ENCODE assay signal across 9 mouse cellular contexts in genomic region chr4:108070286-108070685, GRCm38 (mm10). TPM values are rescaled to one million over a fixed set of nuclear protein-coding genes. Genes with fewer than 3 reads are reported as not detected.
DNase-seq lines count a peak whose midpoint lies in the region; ATAC-seq and TF ChIP-seq lines count a peak whose summit lies in the region.
"Had no signal": no experiment of that assay in that cellular context is flagged by ENCODE, and none has a peak within 500 bp of the region (broad histone marks: within the 10 kb centered on the region; RNA-seq: fewer than 3 reads in every experiment).

No protein-coding gene starts in this region.

- peak overlapping the region; percentile 80 for H3K9ac ChIP-seq in heart, adult 2 months (ENCODE audit: low read depth, low read length)
- H3K9ac ChIP-seq in liver, embryonic 13.5 days: peak overlapping the region; percentile 78

- 39% methylated on average over 4 of the region's 4 CpGs for WGBS in heart, adult 2 months
- 48% methylated on average over 4 of the region's 4 CpGs for WGBS in thymus, adult 2 months
- 48% methylated on average over 4 of the region's 4 CpGs for WGBS in liver, embryonic 13.5 days (ENCODE audit: insufficient replicate concordance)

- H3K4me1 ChIP-seq in heart, adult 2 months (ENCODE audit: control insufficient read depth, insufficient read depth, low read length): no peaks in the 10 kb centered on the region
- peaks cover 6% of the 10 kb centered on the region for H3K4me1 ChIP-seq in thymus, adult 2 months (replicated peaks; ENCODE audit: control insufficient read depth, insufficient read depth, low read length)
- peaks cover 39% of the 10 kb centered on the region for H3K4me1 ChIP-seq in liver, embryonic 13.5 days (replicated peaks)

- peak overlapping the region; percentile 57 for H3K4me3 ChIP-seq in heart, adult 2 months
- H3K4me3 ChIP-seq in thymus, adult 2 months (ENCODE audit: control insufficient read depth, insufficient read depth, low read length): peak overlapping the region; percentile 52
- peak overlapping the region; percentile 67 for H3K4me3 ChIP-seq in liver, embryonic 13.5 days (replicated peaks)

- TF ChIP-seq CTCF in heart, adult 2 months (IDR thresholded peaks at IDR 0.05): no peak
- TF ChIP-seq CTCF in thymus, adult 2 months (IDR thresholded peaks at IDR 0.05; ENCODE audit: borderline replicate concordance, control insufficient read depth, extremely low read depth, insufficient read depth, low read length, poor library complexity): no peak

- peak overlapping the region; percentile 78 for H3K4me2 ChIP-seq in liver, embryonic 13.5 days

- no peak for ATAC-seq in liver, embryonic 13.5 days (ENCODE audit: low read depth)

- H3K79me2 ChIP-seq in heart, adult 2 months (replicated peaks; ENCODE audit: control insufficient read depth, insufficient read depth, low read length): peaks cover 4% of the 10 kb centered on the region

- intact Hi-C loops in heart, adult 2 months (cut with DNase I): loop anchor here (5.0 to 10.0 kb wide), 2 partner anchors 47 to 255 kb away; partner anchors contain the start of gene Coa7

- peaks cover 29% of the 10 kb centered on the region for H3K36me3 ChIP-seq in heart, adult 2 months (ENCODE audit: control insufficient read depth, insufficient read depth, low read length)
- H3K36me3 ChIP-seq in thymus, adult 2 months (ENCODE audit: control insufficient read depth, insufficient read depth, low read length): peaks cover 7% of the 10 kb centered on the region
- H3K36me3 ChIP-seq in liver, embryonic 13.5 days: peaks cover 27% of the 10 kb centered on the region

- DNase-seq in heart, adult 2 months: no peak
- no peak for DNase-seq in heart, adult 11 months
- DNase-seq in thymus, adult 2 months: no peak
- DNase-seq in thymus, postnatal 10 days (ENCODE audit: low spot score in 2 of 2): no peak
- DNase-seq in liver, embryonic 13.5 days: no peak
- DNase-seq in frontal cortex, postnatal 25 days (ENCODE audit: low spot score in 2 of 2): no peak
- DNase-seq in urinary bladder, postnatal 14 days (ENCODE audit: low spot score): no peak
- no peak for DNase-seq in spleen, adult 18-20 months
- DNase-seq: cerebellum, adult 9-10 months had no signal

- H3K27me3 ChIP-seq in heart, adult 2 months (ENCODE audit: control insufficient read depth, insufficient read depth, low read length): no peaks in the 10 kb centered on the region
- H3K27me3 ChIP-seq in thymus, adult 2 months (ENCODE audit: control insufficient read depth, insufficient read depth, low read length): no peaks in the 10 kb centered on the region
- no peaks in the 10 kb centered on the region for H3K27me3 ChIP-seq in liver, embryonic 13.5 days

- no peak for TF ChIP-seq EP300 in heart, adult 2 months (IDR thresholded peaks at IDR 0.05; ENCODE audit: insufficient read depth, low read depth, low read length)

- H3K27ac ChIP-seq in heart, adult 2 months: peak overlapping the region; percentile 81
- H3K27ac ChIP-seq in thymus, adult 2 months (ENCODE audit: control insufficient read depth, insufficient read depth, low read length): no peak overlapping the region
- H3K27ac ChIP-seq in liver, embryonic 13.5 days: peak overlapping the region; percentile 66

- TF ChIP-seq POLR2A in heart, adult 2 months (IDR thresholded peaks at IDR 0.05; ENCODE audit: insufficient read depth, low read depth, low read length): no peak
- no peak for TF ChIP-seq POLR2A in thymus, adult 2 months (IDR thresholded peaks at IDR 0.05; ENCODE audit: control insufficient read depth, extremely low read depth, insufficient read depth, low read length, poor library complexity)

- no peaks in the 10 kb centered on the region for H3K9me3 ChIP-seq in liver, embryonic 13.5 days (replicated peaks)

RNA-seq across cellular contexts. Expression of gene Podn, which starts 26.0 kb away (rescaled TPM):
- total RNA-seq in heart, adult 2 months (2021): 10 to 100 TPM; 17.9 to 20.8 TPM
- 63.3 and 79.6 TPM in 2 replicates for polyA plus RNA-seq in heart, adult 2 months (2012; rRNA removed)
- 5.7 and 12.0 TPM in 2 replicates for polyA plus RNA-seq in thymus, adult 2 months (2012; rRNA removed)
- 0.28 TPM in 1 of 2 replicates, not detected in the other for polyA plus RNA-seq in liver, embryonic 13.5 days (2015; fragmentation: Nextera tagmentation; extraction: Ambion mirVana)
